Mouse (Mus musculus) liver, embryonic 14.5 days (tissue): ENCODE data around the gene Mad1l1. TPM values are rescaled to one million over a fixed set of nuclear protein-coding genes. Genes with fewer than 3 reads are reported as not detected.
A peak's percentile ranks its signal among the peaks of the same experiment; 100 is the strongest.

ENCODE experiments used
- ATAC-seq: fragments of 200-750 bp; cut with Nextera tagmentation; 2 replicates; pipeline ENCODE4 v1.8.0; 2017; ENCODE audit warnings: moderate number of reproducible peaks, mild to moderate bottlenecking, moderate library complexity; ENCODE audit not compliant: insufficient read depth
- DNase-seq, 3 experiments: peaks; one replicate each; pipeline ENCODE4 v3.0.0-alpha.2; 2012 to 2013; ENCODE audit warnings: low read depth in 3 of 3, low spot score in 3 of 3
- H3K27ac ChIP-seq: fragments of 300-500 bp; sonication (generic); 2 replicates; pipeline ENCODE4 v1.5.1; 2014; ENCODE audit warnings: moderate library complexity, mild to moderate bottlenecking, control low read depth, inconsistent platforms
- H3K27me3 ChIP-seq: fragments of 300-500 bp; sonication (generic); 2 replicates; pipeline ENCODE4 v1.6.1; 2014; ENCODE audit warnings: mild to moderate bottlenecking, low read length, moderate library complexity; ENCODE audit not compliant: control insufficient read depth, insufficient read depth
- H3K36me3 ChIP-seq: fragments of 300-500 bp; sonication (generic); replicated peaks from 2 replicates; pipeline ENCODE4 v1.6.1; 2014; ENCODE audit warnings: low read depth; ENCODE audit not compliant: control insufficient read depth, insufficient read depth
- H3K4me1 ChIP-seq, 2 experiments: fragments of 200-500 bp in 1 of 2; fragments of 300-500 bp in 1 of 2; sonication (generic) in 1 of 2; replicated peaks; 2 replicates each; pipeline ENCODE4 v1.6.1; 2012 to 2014; ENCODE audit warnings: antibody characterized with exemption in 1 of 2, inconsistent platforms in 1 of 2, low read length in 1 of 2; ENCODE audit not compliant: control insufficient read depth in 2 of 2, insufficient read depth in 2 of 2
- H3K4me2 ChIP-seq: fragments of 300-500 bp; sonication (generic); 2 replicates; pipeline ENCODE4 v1.6.1; 2014; ENCODE audit warnings: low read depth, mild to moderate bottlenecking, control low read depth, moderate library complexity
- H3K4me3 ChIP-seq, 2 experiments: fragments of 200-500 bp in 1 of 2; fragments of 300-500 bp in 1 of 2; sonication (generic) in 1 of 2; 2 replicates each; pipeline ENCODE4 v1.5.1; 2012 to 2014; ENCODE audit warnings: low read depth in 2 of 2, low read length in 2 of 2, mild to moderate bottlenecking in 2 of 2, control low read depth in 1 of 2, inconsistent platforms in 1 of 2, moderate library complexity in 1 of 2; ENCODE audit not compliant: insufficient read depth in 1 of 2
- H3K9ac ChIP-seq: fragments of 300-500 bp; sonication (generic); replicated peaks from 2 replicates; pipeline ENCODE4 v1.6.1; 2014; ENCODE audit warnings: mild to moderate bottlenecking, control low read depth, moderate library complexity
- H3K9me3 ChIP-seq: fragments of 300-500 bp; sonication (generic); 2 replicates; pipeline ENCODE4 v1.6.1; 2016; ENCODE audit warnings: low read length, mixed read lengths; ENCODE audit not compliant: control insufficient read depth
- CTCF ChIP-seq: IDR thresholded peaks from 2 replicates; pipeline ENCODE4 v1.5.1; 2016; ENCODE audit warnings: antibody characterized with exemption, low read depth, control low read depth
- EP300 ChIP-seq: IDR thresholded peaks from 2 replicates; pipeline ENCODE4 v1.6.1; 2016; ENCODE audit warnings: antibody characterized with exemption, low read depth
- WGBS: fragments of 180-500 bp; shearing (Covaris S2); extraction: QIAGEN DNeasy Blood & Tissue Kit; methylation state at CpG from one replicate; pipeline ENCODE4 v1.1.7; 2014; ENCODE audit not compliant: insufficient replicate concordance; 5-methylcytosine and 5-hydroxymethylcytosine counted together
- polyA plus RNA-seq, 2 experiments: library from polyadenylated mRNA; depleted of rRNA in 1 of 2; stranded (reverse) in 1 of 2; unstranded in 1 of 2; fragments of >200 nt; fragmentation: Nextera tagmentation in 1 of 2; extraction: Ambion mirVana in 1 of 2; gene quantifications; 2 replicates each; pipeline versions ENCODE4 v1.2.1 to v1.2.3; 2012 to 2014

The Mad1l1 gene
- polyA plus RNA-seq, 2 experiments: 15.5 to 16.9 TPM

DNA sequence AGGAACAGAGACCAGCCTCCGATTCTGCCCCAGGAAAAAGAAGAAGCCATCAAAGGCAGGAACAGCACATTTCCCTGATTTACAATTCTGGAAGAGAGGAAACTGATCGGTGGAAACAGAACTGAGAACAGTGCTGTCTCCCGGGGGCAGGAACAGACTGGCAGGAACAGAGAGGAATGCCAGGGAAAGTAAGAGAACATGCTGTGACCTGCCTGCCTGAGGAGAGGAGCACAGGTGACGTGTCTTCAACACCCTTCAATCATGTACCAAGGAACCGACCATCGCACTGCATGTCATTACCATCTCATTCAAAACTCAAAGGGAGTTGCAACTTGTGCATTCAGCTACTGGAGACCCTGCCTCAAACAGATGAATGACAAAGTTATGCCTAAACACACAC, 44.6 kb downstream of the Mad1l1 start:
- DNase-seq (no peak), ATAC-seq (no peak)
- Histone ChIP-seq H3K27ac (no peak overlapping the region), H3K27me3 (no peaks in the 10 kb centered on the region), H3K9me3 (no peaks in the 10 kb centered on the region), H3K4me2 (no peak overlapping the region), H3K9ac (no peak overlapping the region), H3K4me3 (no peak overlapping the region), H3K36me3 (no peaks in the 10 kb centered on the region; the same call in 1 of the 2 replicates), H3K4me1 (no peaks in the 10 kb centered on the region)
- WGBS: 70% methylated on average over 6 of the region's 6 CpGs
- TF ChIP-seq CTCF (no peak), EP300 (no peak)

- no peak overlapping the region for H3K27ac ChIP-seq
- H3K4me3 ChIP-seq: no peak overlapping the region
- H3K4me2 ChIP-seq: no peak overlapping the region
- no peak overlapping the region for H3K9ac ChIP-seq
- TF ChIP-seq CTCF (no peak), EP300 (no peak)
- DNase-seq: no peak
- 80% methylated on average over 5 of the region's 5 CpGs for WGBS
- H3K9me3 ChIP-seq: no peaks in the 10 kb centered on the region
- H3K4me1 ChIP-seq: 0 out of 4 replicates have a peak, but pooled peaks cover 0 to 2% of the 10 kb centered on the region in 2 experiments
- H3K36me3 ChIP-seq: no peaks in the 10 kb centered on the region
- no peaks in the 10 kb centered on the region for H3K27me3 ChIP-seq
- ATAC-seq: no peak
Observed at GRCm38 (mm10) chr5:140270976-140271685, 50.2 kb downstream of the Mad1l1 start.

DNA sequence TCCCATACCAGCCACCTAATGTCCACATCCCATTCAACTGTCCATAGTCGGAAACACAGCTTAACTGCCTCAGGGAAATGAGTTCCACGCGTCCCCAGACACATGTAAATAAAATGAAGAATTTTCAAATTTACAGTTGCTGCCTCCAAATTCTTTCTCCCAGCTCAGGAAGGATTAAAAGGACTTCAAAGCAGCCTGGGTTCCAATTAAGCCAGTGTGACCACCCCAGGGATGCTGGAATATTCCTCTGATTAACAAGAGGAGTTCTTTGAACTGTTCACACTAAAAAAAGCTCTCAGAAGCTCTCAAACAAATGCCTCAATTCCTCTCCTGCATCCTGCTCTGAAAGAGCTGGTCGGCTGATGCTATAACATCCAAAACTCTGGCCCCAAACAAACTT, 53.0 kb downstream of the Mad1l1 start:
- no peak overlapping the region for H3K27ac ChIP-seq
- 74% methylated on average over 4 of the region's 4 CpGs for WGBS
- no peak for TF ChIP-seq CTCF
- TF ChIP-seq EP300: no peak
- DNase-seq: no peak
- H3K4me3 ChIP-seq: no peak overlapping the region
- ATAC-seq: no peak
- no peak overlapping the region for H3K9ac ChIP-seq
- no peaks in the 10 kb centered on the region for H3K36me3 ChIP-seq
- no peaks in the 10 kb centered on the region for H3K9me3 ChIP-seq
- no peak overlapping the region for H3K4me2 ChIP-seq
- no peaks in the 10 kb centered on the region for H3K27me3 ChIP-seq
- 0 out of 4 replicates have a peak, but pooled peaks cover 0 to 2% of the 10 kb centered on the region in 2 experiments for H3K4me1 ChIP-seq

- no peaks in the 10 kb centered on the region for H3K9me3 ChIP-seq
- no peaks in the 10 kb centered on the region for H3K27me3 ChIP-seq
- WGBS: 24% methylated on average over 2 of the region's 2 CpGs
- ATAC-seq: no peak
- no peaks in the 10 kb centered on the region for H3K36me3 ChIP-seq
- 0 out of 4 replicates have a peak, but pooled peaks cover 0 to 2% of the 10 kb centered on the region in 2 experiments for H3K4me1 ChIP-seq
- H3K27ac ChIP-seq: no peak overlapping the region
- no peak overlapping the region for H3K4me2 ChIP-seq
- no peak overlapping the region for H3K4me3 ChIP-seq
- TF ChIP-seq EP300 (no peak), CTCF (no peak)
- no peak for DNase-seq
- no peak overlapping the region for H3K9ac ChIP-seq
Observed at GRCm38 (mm10) chr5:140267061-140267460, 54.3 kb downstream of the Mad1l1 start.

- Histone ChIP-seq H3K27me3 (no peaks in the 10 kb centered on the region), H3K9me3 (no peaks in the 10 kb centered on the region), H3K4me2 (no peak overlapping the region), H3K4me3 (no peak overlapping the region), H3K4me1 (0 out of 4 replicates have a peak, but pooled peaks cover 0 to 2% of the 10 kb centered on the region in 2 experiments), H3K36me3 (no peaks in the 10 kb centered on the region; the same call in 1 of the 2 replicates), H3K27ac (no peak overlapping the region), H3K9ac (no peak overlapping the region)
- ATAC-seq (no peak; the same call in 1 of the 2 replicates), DNase-seq (peak in 1 of 3 experiments; percentile 6)
- TF ChIP-seq CTCF (no peak), EP300 (no peak)
- WGBS: 45% methylated on average over 5 of the region's 5 CpGs
Observed at GRCm38 (mm10) chr5:140264825-140265575, 56.4 kb downstream of the Mad1l1 start.
